Mouse (Mus musculus) testis, adult 2 months (tissue): Measurements from ENCODE around the gene Rasgef1b.

Experiments
- CTCF ChIP-seq: fragments of 200-500 bp; IDR thresholded peaks from 2 replicates; pipeline ENCODE4 v1.5.1; 2012; ENCODE audit warnings: low read depth, mild to moderate bottlenecking, inconsistent platforms, low read length, moderate library complexity; ENCODE audit not compliant: control insufficient read depth, insufficient read depth, insufficient replicate concordance
- POLR2A ChIP-seq: fragments of 200-500 bp; IDR thresholded peaks from 2 replicates; pipeline ENCODE4 v1.6.1; 2012; ENCODE audit warnings: low read depth, mild to moderate bottlenecking, inconsistent platforms, low read length, moderate library complexity; ENCODE audit not compliant: control insufficient read depth

DNA sequence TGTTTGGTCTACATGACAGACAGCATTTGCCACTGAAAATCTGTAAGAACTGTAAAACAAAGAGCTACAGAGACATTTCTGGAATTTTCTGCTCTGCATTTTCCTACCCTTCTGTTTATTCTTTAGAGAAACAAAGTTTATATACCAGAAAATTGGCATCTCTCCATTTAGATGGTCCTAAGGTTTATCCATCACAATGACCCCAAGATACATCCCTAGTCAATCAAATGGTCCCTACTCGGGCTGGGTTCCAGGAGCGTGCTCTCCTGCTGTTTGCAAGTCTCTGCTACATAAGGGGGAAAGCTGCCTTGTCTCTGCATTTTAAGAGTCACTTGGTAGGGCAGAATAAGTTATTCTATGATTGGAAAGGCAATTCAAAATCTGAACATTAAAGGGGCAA, 44.8 kb downstream of the Rasgef1b start:
- no peak for TF ChIP-seq POLR2A
- TF ChIP-seq CTCF = no peak
